ENCODE assay signal across 15 mouse cellular contexts in the genomic region with DNA sequence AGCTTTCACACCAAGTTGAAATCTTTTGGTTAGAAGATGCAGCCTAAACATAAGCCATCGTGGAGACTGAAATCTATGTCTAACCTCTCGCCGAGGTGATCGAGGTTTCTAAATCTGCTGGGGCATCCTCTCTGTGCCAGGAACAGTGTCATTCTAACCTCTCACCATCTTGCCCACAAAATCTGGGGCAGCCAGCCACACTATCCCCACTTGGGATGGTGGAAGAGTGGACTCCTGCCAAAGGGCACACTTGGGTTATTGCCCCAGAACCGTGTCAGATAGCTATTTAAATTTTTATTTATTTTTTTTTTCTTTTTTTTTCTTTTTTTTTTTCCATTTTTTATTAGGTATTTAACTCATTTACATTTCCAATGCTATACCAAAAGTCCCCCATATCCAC. TPM values are rescaled to one million over a fixed set of nuclear protein-coding genes. Genes with fewer than 3 reads are reported as not detected.
DNase-seq lines count a peak whose midpoint lies in the region.
"Had no signal": no experiment of that assay in that cellular context is flagged by ENCODE, and none has a peak within 500 bp of the region (broad histone marks: within the 10 kb centered on the region; RNA-seq: fewer than 3 reads in every experiment).

No protein-coding gene starts in this region.

- peak; percentile 13 for DNase-seq in adrenal gland, postnatal 10 days
- no peak for DNase-seq in adrenal gland, postnatal 25 days
- DNase-seq in CD4-positive helper T cell, adult 2 months (ENCODE audit: low read depth, low spot score), result peak; percentile 5
- peak; percentile 9 for DNase-seq in gastrocnemius, postnatal 10 days
- peak; percentile 45 for DNase-seq in skeletal muscle tissue, adult 2 months (ENCODE audit: low read depth, low spot score)
- no peak for DNase-seq in cerebellum, postnatal 25 days
- DNase-seq in cerebellum, postnatal 10 days, result no peak
- DNase-seq: adrenal gland, postnatal 14 days; cerebellum, adult 11-12 months; cerebellum, adult 9-10 months; cerebellum, postnatal 36 days; embryo, embryonic 11 days; heart, postnatal 10 days; heart, postnatal 36 days; kidney, adult 18-20 months had no signal

RNA-seq across cellular contexts. Expression of gene Slco3a1, which starts 46.4 kb away (rescaled TPM):
- total RNA-seq in adrenal gland, postnatal 10 days (2021), result 10 to 100 TPM; 20.5 to 31.2 TPM
- total RNA-seq in adrenal gland, postnatal 25 days (2021), result 24.5 and 37.3 TPM in 2 replicates
- 10 to 100 TPM; 23.5 to 24.4 TPM for total RNA-seq in gastrocnemius, postnatal 10 days (2021)

Comparison
In these comparisons a context has a peak if more than half of its experiments do, and no peak if none do; other contexts are left out.
1. DNase-seq: peak in adrenal gland, postnatal 10 days (single experiment), CD4-positive helper T cell, adult 2 months (single experiment), gastrocnemius, postnatal 10 days (single experiment) and skeletal muscle tissue, adult 2 months (single experiment); none in adrenal gland, postnatal 25 days (single experiment), cerebellum, postnatal 25 days (0 of 2) and cerebellum, postnatal 10 days (0 of 2).